Mouse (Mus musculus): ENCODE results near the gene 4921530L21Rik. TPM values are rescaled to one million over a fixed set of nuclear protein-coding genes. Genes with fewer than 3 reads are reported as not detected.

The 4921530L21Rik gene
- total and polyA plus RNA-seq, 3 experiments: not detected

GRCm38 (mm10) chr14:95926742-95927141, 45.7 kb downstream of the 4921530L21Rik start:
- Histone ChIP-seq H3K4me1 (ENCODE audit: control insufficient read depth in 1 of 2, insufficient read depth in 2 of 2, low read length in 2 of 2) (no peaks in the 10 kb centered on the region), H3K9ac (ENCODE audit: control insufficient read depth, low read depth, low read length, poor library complexity, severe bottlenecking) (no peak overlapping the region), H3K79me2 (ENCODE audit: control insufficient read depth, insufficient read depth, low read length, poor library complexity) (no peaks in the 10 kb centered on the region), H3K9me3 (replicated peaks; ENCODE audit: insufficient read depth, low read length) (no peaks in the 10 kb centered on the region), H3K27me3 (ENCODE audit: control insufficient read depth in 1 of 2, insufficient read depth in 2 of 2, low read length in 2 of 2) (no peaks in the 10 kb centered on the region), H3K4me3 (ENCODE audit: control insufficient read depth in 1 of 2, insufficient read depth in 1 of 2, low read depth in 2 of 2, low read length in 2 of 2) (no peak overlapping the region), H3K36me3 (ENCODE audit: control insufficient read depth in 1 of 2, insufficient read depth in 2 of 2, low read length in 2 of 2) (no peaks in the 10 kb centered on the region), H3K27ac (ENCODE audit: control insufficient read depth, low read depth, low read length) (no peak overlapping the region)
- DNase-seq (ENCODE audit: low read depth, low spot score): no peak
- TF ChIP-seq E2F4 (IDR thresholded peaks at IDR 0.05; ENCODE audit: borderline replicate concordance, low read depth, low read length) (no peak), CHD2 (IDR thresholded peaks at IDR 0.05; ENCODE audit: low read length) (no peak), BHLHE40 (IDR thresholded peaks at IDR 0.05; ENCODE audit: borderline replicate concordance, low read depth, low read length) (no peak), MYB (IDR thresholded peaks at IDR 0.05; ENCODE audit: low read depth, low read length) (no peak), GABPA (IDR thresholded peaks at IDR 0.05; ENCODE audit: low read depth, low read length) (no peak), MYC (IDR thresholded peaks at IDR 0.05; ENCODE audit: low read depth, low read length) (no peak), RCOR1 (IDR thresholded peaks at IDR 0.05; ENCODE audit: low read depth, low read length) (no peak), USF2 (IDR thresholded peaks at IDR 0.05; ENCODE audit: borderline replicate concordance in 1 of 2, insufficient read depth in 1 of 2, low read depth in 1 of 2, low read length in 2 of 2) (no peak), JUND (IDR thresholded peaks at IDR 0.05; ENCODE audit: low read depth, low read length) (no peak), TCF12 (IDR thresholded peaks at IDR 0.05; ENCODE audit: low read depth, low read length) (no peak), UBTF (IDR thresholded peaks at IDR 0.05; ENCODE audit: borderline replicate concordance, insufficient read depth, low read depth, low read length) (no peak), RAD21 (IDR thresholded peaks at IDR 0.05; ENCODE audit: low read depth, low read length) (no peak), CHD1 (IDR thresholded peaks at IDR 0.05; ENCODE audit: low read depth, low read length) (no peak), EP300 (IDR thresholded peaks at IDR 0.05; ENCODE audit: low read depth in 1 of 2, low read length in 2 of 2) (no peak), MEF2A (IDR thresholded peaks at IDR 0.05; ENCODE audit: extremely low read depth, insufficient replicate concordance, low read depth, low read length, poor library complexity, severe bottlenecking) (no peak), TAL1 (IDR thresholded peaks at IDR 0.05; ENCODE audit: low read length) (no peak), SMC3 (IDR thresholded peaks at IDR 0.05; ENCODE audit: low read depth, low read length) (no peak), NELFE (IDR thresholded peaks at IDR 0.05; ENCODE audit: low read depth, low read length) (no peak)

GRCm38 (mm10) chr14:95927810-95928785, 47.0 kb downstream of the 4921530L21Rik start:
- no peaks in the 10 kb centered on the region for H3K4me1 ChIP-seq (ENCODE audit: control insufficient read depth in 1 of 2, insufficient read depth in 2 of 2, low read length in 2 of 2)
- H3K27me3 ChIP-seq (ENCODE audit: control insufficient read depth in 1 of 2, insufficient read depth in 2 of 2, low read length in 2 of 2): no peaks in the 10 kb centered on the region
- no peaks in the 10 kb centered on the region for H3K9me3 ChIP-seq (replicated peaks; ENCODE audit: insufficient read depth, low read length)
- H3K79me2 ChIP-seq (ENCODE audit: control insufficient read depth, insufficient read depth, low read length, poor library complexity): no peaks in the 10 kb centered on the region
- H3K9ac ChIP-seq (ENCODE audit: control insufficient read depth, low read depth, low read length, poor library complexity, severe bottlenecking): no peak overlapping the region
- peak; percentile 16 for DNase-seq (ENCODE audit: low read depth, low spot score)
- no peaks in the 10 kb centered on the region for H3K36me3 ChIP-seq (ENCODE audit: control insufficient read depth in 1 of 2, insufficient read depth in 2 of 2, low read length in 2 of 2)
- no peak overlapping the region for H3K4me3 ChIP-seq (ENCODE audit: control insufficient read depth in 1 of 2, insufficient read depth in 1 of 2, low read depth in 2 of 2, low read length in 2 of 2)
- peak; percentile 47 for TF ChIP-seq RAD21 (IDR thresholded peaks at IDR 0.05; ENCODE audit: low read depth, low read length)
- peak in 2 of 3 experiments; percentile 1 to 7; a peak in 1 of 6 replicates for TF ChIP-seq CTCF (IDR thresholded peaks at IDR 0.05 in 2 of 3, conservative IDR thresholded peaks at IDR 0.05 in 1 of 3; ENCODE audit: control insufficient read depth in 1 of 3, insufficient read depth in 1 of 3, low read depth in 2 of 3, low read length in 3 of 3, poor library complexity in 1 of 3, severe bottlenecking in 1 of 3)
- TF ChIP-seq ZNF384 (IDR thresholded peaks at IDR 0.05; ENCODE audit: low read depth, low read length): no peak
- TF ChIP-seq CHD2 (IDR thresholded peaks at IDR 0.05; ENCODE audit: low read length): no peak
- no peak overlapping the region for H3K27ac ChIP-seq (ENCODE audit: control insufficient read depth, low read depth, low read length)
